Mouse (Mus musculus) E14TG2a.4 (cell line): ENCODE data around the gene Alg1.

Experiments used
- CTCF ChIP-seq: conservative IDR thresholded peaks from 2 replicates; pipeline ENCODE4 v1.5.1; 2014; ENCODE audit warnings: low read length
- POU5F1 ChIP-seq: IDR thresholded peaks from 2 replicates; pipeline ENCODE4 v1.6.1; 2014; ENCODE audit warnings: low read length, borderline replicate concordance

GRCm38 (mm10) chr16:5271411-5272035 is 38.1 kb downstream of the Alg1 start:
- TF ChIP-seq CTCF (no peak), POU5F1 (no peak)
